Mouse (Mus musculus): ENCODE measurements at regions not wholly inside any gene's neighbourhood (a gene's known extent, or its start where the extent isn't known, plus 50 kb on each side); places are given as distances from the start of the nearest gene placed in this dataset.
"Not testable (repeated sequence)": the region's sequence is repeated elsewhere in the genome, so short reads cannot be mapped to it uniquely, and the experiment has no call there.

DNA sequence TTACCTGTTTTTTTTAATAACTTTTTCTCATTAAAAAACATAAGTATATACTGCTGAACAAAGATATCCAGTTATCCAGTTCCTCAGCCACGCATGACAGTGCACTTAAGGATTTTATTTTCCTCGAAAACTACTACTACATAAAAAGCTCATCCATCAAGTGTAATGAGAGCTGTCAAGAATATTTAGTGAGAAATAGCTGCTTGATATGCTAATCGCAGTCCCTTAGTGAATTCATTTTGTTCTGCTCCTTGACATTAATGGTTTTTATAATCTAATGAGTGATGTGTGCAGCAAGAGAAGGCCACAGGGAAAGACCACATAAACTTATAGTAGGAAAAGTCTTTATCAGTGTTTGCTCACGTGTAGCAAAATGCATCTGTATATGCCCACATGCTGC, 754.0 kb upstream of the Slc39a10 start:
- no peak for ATAC-seq (replicated peaks; ENCODE audit: low FRiP score, low TSS enrichment, poor library complexity, severe bottlenecking)

DNA sequence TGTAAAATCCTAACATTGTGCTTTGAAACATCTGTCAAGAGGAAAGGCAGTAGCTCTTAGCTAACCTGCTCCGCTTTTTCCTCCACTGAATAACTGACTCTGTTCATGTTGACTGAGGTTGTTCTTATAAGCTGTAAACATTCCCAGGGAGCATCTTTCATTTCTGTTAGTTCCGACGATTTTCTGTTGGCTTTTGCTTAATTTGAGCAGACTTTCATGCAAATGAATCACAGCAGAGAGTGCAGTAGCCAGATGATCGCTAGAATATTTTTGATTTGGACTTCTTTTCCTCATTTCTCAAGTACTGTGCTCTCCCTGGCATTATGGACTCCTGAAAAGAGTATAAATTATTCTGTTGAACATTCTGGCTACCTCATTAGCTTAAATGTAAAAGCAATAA, 713.9 kb upstream of the Slc39a10 start:
- no peak for ATAC-seq (replicated peaks; ENCODE audit: low FRiP score, low TSS enrichment, poor library complexity, severe bottlenecking)

DNA sequence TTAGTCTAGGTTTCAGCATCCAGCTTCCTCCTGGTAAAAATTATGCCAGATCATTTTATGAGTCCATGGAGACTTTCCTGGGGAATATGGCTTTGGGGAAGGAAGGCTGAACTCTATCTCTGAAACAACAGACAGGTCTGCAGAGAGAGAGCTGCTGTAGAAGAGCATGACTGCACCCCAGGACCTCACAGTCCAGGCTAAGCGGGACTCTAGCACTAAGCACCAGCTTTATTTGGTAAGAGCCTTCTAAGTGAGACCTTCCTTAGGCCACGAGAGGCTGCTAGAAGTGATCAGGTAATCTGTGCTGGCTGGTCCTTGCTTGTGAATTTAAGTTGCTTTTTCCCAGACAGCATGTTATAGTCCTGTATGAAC, 711.3 kb upstream of the Slc39a10 start:
- no peak for ATAC-seq (replicated peaks; ENCODE audit: low FRiP score, low TSS enrichment, poor library complexity, severe bottlenecking)

DNA sequence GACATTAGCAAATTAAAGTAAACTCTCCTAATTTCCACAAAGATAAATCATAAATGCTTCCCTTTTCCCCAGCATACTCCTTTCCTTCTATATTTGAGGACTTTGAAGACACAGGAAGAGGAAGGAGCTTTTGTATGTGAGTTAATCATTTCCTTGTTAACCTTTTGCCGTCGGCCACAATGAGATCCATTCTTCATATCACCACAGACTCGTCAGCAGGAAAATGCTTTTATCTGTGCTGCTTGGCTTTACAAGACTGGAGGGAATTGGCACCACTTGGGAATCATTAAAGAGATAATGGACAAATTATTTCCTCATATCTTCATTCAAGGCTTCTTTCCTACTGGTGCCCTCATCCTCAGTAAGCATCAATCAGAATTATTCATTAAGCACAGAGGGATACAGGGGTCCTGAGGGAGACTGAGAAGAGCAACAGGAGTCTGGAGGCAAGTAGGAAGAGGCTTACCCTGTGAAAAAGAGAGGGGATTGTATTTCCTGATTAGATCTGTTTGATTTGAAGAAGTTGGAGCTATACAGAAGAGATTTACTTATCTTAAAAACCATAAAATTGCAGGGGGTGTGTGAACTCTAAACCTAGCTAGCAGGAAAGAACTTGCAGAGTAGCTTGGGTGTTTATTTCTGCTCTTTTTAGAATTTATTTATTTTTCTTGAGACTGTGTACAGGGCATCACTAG, 710.8 kb upstream of the Slc39a10 start:
- ATAC-seq (replicated peaks; ENCODE audit: low FRiP score, low TSS enrichment, poor library complexity, severe bottlenecking), result no peak

DNA sequence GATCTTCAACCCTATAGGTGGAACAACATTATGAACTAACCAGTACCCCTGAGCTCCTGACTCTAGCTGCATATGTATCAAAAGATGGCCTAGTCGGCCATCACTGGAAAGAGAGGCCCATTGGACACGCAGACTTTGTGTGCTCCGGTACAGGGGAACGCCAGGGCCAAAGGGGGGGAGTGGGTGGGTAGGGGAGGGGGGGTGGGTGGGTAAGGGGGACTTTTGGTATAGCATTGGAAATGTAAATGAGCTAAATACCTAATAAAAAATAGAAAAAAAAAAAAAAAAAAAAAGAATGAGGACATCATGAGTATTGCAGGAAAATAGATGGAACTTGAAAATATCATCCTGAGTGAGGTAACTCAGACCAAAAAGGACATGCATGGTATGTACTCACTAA, 701.0 kb upstream of the Slc39a10 start:
- not testable (repeated sequence) for ATAC-seq (replicated peaks; ENCODE audit: low FRiP score, low TSS enrichment, poor library complexity, severe bottlenecking)

DNA sequence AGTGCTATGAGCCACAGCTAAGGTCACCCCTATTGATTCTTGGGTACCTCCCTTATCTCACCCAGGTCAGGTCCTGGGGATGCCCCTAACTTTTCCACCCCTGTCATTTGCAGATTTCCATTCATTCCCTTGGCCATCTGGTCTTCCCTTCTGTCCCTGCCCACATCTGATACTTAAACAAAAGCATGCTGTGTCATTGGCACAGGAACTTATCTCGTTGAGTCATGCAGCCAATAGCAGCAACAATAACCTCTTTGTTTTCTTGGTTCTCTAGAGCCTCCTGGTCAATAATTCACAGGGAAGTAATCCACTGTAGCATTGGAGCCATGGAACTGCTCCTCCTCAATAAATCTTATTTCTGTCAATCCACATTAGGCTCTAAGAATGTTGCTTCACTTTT, 653.0 kb upstream of the Slc39a10 start:
- ATAC-seq (replicated peaks; ENCODE audit: low FRiP score, low TSS enrichment, poor library complexity, severe bottlenecking), result no peak

DNA sequence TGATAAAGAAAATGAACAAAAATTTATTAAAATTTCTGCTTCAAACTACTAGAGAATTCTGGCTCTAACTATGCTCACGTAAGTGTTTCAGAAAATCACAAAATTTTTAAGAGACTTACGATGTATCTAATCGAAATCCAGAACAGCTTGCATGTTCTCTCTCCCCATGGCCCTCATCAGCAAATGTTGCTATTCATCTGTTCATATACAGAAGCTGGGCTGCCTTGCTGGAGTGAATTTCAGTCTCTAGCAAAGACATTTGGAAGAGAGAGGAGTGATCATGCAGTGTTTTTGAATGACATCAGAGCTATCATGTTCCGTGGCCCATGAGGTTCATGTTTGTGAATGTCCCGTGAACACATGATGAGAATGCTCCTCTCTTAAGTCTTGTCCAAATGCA, 618.8 kb upstream of the Slc39a10 start:
- no peak for ATAC-seq (replicated peaks; ENCODE audit: low FRiP score, low TSS enrichment, poor library complexity, severe bottlenecking)

DNA sequence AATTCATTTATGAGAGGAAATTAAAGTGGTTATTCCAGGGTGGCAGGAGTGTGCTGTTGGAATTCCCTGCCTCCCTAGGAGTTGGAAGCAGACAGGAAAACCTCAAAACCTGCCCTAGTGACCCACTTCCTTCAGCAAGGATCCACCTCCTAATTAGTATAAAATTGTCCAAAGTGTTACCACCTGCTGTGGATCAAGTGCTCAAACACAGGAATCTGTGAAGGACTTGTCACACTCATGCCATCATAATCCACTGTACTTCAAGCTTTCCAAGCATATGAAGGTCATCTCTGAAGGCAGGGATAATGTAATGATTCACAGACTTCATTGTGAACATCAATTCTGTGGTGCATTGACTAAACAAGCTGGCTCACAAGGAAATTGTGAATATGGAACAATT, 615.1 kb upstream of the Slc39a10 start:
- ATAC-seq (replicated peaks; ENCODE audit: low FRiP score, low TSS enrichment, poor library complexity, severe bottlenecking), result no peak

DNA sequence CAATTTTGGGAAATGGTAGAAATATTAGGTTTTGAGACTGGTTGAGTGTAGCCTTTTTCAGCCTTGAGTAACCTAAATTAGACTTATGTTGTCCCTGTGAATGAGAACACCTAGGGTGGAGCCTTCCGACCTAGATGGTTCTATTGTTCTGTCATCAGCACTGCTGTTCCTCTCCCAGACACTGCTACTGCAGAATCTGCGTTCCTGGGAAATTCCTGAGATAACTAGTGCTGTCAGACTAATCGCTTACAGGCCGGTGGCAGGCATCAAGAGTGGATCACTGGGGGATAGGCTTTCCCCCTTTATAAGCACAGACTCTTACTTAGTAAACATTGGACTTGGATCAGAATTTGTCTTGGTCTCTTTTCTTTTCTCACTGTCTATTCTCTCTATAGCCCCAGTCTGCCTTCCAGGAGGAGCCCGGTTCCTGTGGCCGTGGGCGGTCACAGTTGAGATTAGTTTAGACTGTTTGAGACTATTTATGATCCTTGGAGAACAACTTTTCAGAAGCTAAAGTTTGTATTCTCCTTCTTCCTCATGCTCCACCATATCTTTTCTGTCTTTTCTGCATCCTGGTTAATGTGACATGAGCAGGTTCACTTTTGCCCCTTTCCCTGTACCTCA, 596.0 kb upstream of the Slc39a10 start:
- no peak for ATAC-seq (replicated peaks; ENCODE audit: low FRiP score, low TSS enrichment, poor library complexity, severe bottlenecking)

DNA sequence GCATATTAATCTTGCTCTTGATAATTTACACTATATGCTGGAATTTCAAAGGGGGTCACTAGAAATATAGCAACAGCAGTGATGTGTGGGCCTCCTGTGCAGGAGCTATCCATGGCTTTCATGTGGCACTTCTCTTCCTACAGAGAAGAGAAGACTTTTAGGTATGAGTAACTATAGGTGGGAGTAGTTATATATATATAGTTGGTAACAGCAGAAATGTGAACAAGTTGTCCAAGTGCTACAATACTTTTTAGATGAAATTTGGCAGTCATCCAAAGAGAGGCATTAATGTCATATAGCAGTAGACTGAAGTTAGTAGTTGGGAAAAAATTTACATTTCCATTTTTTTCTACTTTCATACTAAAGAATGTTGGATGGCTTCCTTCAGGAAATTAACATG, 593.4 kb upstream of the Slc39a10 start:
- no peak for ATAC-seq (replicated peaks; ENCODE audit: low FRiP score, low TSS enrichment, poor library complexity, severe bottlenecking)

DNA sequence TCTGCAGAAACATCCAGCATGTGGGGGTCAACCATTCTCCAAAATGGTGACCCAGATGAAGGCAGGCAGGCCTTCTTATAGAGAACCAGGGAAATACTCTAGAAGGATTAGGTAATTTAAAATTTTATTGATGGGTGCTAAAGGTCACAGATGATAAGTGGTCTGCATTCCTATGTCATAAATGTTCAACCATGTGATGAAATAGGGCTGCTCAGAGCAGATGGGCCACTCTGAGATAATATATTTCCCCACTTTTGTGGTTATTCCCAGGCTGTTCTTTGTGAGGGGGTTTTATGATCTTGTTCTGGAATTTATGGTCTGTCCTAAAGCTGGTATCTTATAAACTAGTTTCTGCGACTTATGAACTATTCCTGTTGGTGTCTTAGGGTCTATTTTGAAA, 586.4 kb upstream of the Slc39a10 start:
- no peak for ATAC-seq (replicated peaks; ENCODE audit: low FRiP score, low TSS enrichment, poor library complexity, severe bottlenecking)

DNA sequence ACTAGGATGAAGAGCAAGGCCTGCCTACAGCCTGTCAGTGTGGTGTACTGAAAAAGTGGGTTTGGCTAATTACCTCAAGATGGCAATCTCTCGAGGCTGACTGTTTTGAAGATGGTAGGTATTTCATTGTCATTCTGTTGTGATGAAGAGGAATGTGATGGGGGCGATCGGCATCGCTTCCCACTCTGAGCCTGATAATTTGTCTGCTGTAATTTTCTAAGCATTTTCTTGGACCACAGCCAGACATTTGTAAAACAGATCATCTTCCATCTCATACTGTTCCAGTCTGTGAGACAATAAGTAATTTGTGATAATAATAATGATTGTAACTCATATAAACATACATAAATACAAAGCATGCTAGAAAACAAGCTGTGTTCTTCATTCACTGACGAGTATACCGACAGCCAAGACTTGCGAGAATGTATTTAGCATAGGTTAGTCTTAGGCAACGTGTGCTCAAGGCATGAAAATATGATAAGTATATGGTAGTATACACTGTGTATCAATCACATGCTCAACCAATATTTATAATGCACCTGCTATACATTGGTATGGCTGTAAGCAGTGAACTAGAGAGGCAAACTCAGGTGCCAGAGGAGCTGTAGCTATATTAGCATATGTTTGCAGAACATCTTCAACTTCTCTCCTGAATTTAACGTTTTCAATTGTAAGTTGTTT, 574.1 kb upstream of the Slc39a10 start:
- no peak for ATAC-seq (replicated peaks; ENCODE audit: low FRiP score, low TSS enrichment, poor library complexity, severe bottlenecking)

DNA sequence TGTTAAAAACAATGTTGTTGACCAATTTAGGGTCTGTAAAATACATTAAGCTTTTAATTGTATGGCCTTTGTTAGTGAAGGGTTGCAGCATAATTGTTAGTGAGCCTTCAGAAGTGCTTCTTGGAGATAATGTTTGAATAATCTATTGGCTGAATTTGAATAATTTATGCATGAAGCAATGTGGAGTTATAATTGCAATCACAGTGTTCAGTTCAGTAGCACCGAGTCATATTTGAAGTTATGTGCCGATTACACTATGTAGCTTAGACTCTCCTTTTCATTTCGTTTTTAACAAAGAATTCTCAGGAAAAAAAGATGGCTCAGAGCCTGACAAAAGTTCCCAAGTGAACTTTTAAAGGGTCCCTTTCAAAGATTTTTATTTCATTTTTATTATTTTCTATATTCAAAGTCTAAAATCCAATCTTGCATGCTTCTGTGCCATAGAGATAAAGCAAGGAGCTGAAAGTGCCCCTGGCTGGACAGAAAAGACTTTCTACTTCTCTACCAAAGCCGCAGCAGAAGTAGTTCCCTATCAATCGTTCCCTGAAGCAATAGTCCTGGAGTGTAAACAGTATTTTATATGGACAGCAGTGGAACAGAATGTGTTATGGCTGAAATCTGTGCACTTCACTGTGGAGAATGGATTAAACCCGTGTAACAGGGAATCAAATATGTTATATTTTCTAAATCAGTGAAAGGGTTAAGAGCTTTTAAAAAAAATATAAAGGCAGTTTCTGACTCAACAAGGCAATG, 556.3 kb upstream of the Slc39a10 start:
- ATAC-seq (replicated peaks; ENCODE audit: low FRiP score, low TSS enrichment, poor library complexity, severe bottlenecking), result no peak

DNA sequence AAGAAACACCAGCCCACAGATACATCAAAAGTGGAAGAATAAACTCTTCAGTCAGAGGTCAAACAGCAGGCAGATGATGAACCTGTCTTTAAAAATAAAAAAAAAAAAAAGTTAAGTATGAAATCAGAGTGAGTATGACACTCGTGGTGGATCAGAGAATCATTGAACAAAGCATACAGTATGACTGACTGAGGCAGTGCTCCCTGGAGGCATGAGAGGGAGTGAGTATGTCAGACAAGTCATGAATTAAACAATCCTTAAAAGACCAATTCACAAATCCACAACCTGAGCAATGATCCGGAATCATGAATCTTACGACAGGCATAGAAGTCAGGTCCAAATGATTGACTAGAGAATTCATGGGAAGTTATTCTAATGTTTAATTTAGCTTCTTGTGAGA, 555.4 kb upstream of the Slc39a10 start:
- no peak for ATAC-seq (replicated peaks; ENCODE audit: low FRiP score, low TSS enrichment, poor library complexity, severe bottlenecking)

DNA sequence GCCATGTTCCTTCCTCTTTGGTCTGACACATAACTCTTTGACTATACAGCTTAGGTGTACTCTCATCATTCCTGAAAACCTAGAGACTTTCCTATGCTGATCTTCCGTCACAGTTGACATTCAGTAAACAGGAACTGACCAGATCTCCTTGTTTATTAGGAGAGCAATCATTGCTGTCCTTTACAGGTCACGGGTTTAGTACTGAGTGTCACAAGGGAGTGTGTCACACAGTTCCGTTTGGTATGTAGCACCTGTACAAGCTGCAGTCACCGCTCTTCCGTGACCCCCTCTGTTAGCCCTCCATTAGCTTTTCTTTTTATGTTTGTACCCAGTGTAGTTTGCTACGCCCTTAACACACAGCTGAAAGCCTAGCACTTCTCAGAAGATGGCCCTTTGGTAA, 553.4 kb upstream of the Slc39a10 start:
- ATAC-seq (replicated peaks; ENCODE audit: low FRiP score, low TSS enrichment, poor library complexity, severe bottlenecking), result no peak

DNA sequence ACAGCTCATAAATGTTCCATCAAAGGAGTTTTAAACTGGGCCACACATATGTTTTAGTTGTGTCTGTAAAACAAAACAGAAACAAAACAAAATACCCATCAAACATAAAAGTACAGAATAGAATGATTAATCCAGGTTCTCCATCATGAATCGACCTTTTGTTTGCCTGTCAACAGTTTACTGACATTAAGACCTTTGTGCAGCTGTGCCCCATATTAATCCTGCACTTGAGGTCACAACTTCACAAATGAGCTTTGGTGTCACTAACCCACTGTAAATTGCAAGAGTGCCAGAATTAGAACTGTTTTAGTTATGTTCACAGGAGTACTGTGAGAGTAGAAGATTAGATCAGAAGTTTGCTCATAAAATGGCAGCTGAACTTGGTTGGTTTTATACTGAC, 540.2 kb upstream of the Slc39a10 start:
- ATAC-seq (replicated peaks; ENCODE audit: low FRiP score, low TSS enrichment, poor library complexity, severe bottlenecking), result no peak

DNA sequence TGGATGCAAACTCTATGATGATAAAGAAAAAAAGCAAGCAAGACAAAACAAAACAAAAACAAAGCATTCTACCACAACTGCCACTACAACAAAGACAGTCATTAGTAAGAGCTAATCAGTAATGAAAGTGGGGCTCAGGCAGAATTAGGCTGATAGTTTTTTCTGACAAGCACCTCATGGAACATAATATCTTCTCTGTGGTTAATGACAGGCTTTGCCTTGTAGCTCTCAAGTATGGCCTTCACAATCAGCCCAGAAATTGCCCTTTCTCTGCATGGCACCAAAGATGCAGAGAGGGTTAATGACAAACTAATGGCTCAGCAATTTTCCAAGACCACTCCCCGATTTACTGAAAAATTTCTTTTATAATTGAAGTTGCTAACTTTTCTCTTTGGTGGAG, 512.5 kb upstream of the Slc39a10 start:
- ATAC-seq (replicated peaks; ENCODE audit: low FRiP score, low TSS enrichment, poor library complexity, severe bottlenecking), result no peak

DNA sequence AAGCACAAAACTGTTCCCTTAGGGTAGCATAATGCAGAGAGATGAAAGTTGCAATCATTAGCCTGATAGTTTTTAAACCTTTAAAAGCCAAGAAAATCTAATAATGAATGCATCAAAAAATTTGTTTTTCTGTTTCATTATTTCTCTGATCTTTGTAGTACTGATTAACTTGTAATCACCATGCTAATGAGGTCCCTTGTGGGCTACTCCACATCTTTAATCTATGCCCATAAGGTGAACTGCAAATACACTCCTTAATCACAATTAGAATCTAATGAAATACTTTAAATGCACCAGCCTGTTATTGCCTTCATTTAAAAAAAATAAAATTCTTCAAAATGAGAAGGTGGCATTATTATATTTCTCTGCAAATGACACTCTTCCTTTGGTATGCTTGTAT, 493.9 kb upstream of the Slc39a10 start:
- ATAC-seq (replicated peaks; ENCODE audit: low FRiP score, low TSS enrichment, poor library complexity, severe bottlenecking), result no peak

DNA sequence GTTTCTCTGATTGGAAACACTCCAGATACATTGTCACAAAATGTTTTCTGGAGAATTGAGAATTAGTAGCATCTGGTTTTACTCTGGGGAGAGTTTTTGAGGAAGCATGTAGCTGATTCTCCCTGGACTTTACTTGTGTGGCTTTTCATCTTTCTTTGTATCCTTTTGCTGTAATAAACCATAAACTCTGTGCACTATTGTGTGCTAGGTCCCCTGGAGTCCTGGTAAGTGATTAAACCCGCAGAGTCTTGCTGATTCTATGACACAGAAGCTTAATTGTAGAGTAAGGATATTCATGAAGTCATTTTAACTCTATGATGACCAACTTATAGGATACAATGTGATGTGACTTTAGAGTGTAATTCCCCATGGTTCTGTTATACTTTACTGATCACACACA, 486.1 kb upstream of the Slc39a10 start:
- ATAC-seq (replicated peaks; ENCODE audit: low FRiP score, low TSS enrichment, poor library complexity, severe bottlenecking), result no peak

DNA sequence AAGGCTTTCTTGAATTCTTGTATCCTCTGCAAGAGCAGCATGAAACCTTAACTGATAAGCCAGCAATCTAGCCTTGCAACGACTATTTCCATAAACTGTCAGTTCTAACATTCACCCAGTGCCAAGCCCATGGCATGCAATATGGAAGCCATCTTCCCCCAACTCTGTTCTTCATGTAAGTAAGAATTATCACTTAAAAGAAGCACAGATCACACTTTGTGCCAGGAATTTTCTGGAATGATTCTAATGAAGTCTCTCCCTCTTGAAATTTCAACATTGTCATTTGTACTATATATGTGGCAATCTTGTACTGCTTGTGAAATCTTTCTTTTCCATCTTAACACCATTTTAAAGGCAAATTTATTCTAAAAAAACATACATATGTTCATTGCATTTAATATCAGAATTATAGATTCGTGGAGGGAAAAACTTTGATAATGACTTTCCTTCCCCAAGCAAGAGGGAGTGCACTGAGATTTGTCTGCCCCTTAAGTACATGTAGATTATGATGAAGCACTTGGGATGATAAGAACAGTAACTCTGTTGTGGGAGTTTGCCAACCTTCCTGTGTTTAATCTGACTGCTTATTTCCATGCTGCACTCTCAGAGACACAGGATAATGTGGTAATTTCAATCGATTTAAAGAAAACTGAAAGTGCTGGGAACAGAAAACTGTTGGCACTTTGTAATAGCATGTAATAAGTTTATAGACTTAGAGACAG, 447.2 kb upstream of the Slc39a10 start:
- no peak for ATAC-seq (replicated peaks; ENCODE audit: low FRiP score, low TSS enrichment, poor library complexity, severe bottlenecking)

Data from megakaryocyte-erythroid progenitor cell, adult 5-6 weeks (primary cell).